Mouse (Mus musculus) heart, adult 2 months (tissue): ENCODE data around the gene Sbk2.

Source experiments
- CTCF ChIP-seq: fragments of 200-600 bp; IDR thresholded peaks from 2 replicates; pipeline ENCODE4 v1.8.1; 2022; ENCODE audit warnings: antibody characterized with exemption, mild to moderate bottlenecking, moderate library complexity
- EP300 ChIP-seq: fragments of 200-500 bp; IDR thresholded peaks from 2 replicates; pipeline ENCODE4 v1.6.1; 2011; ENCODE audit warnings: low read depth, low read length, control low read depth; ENCODE audit not compliant: insufficient read depth

- TF ChIP-seq CTCF: peak; percentile 13; the same call in 1 of the 2 replicates
- no peak for TF ChIP-seq EP300
These were observed 64.3 kb downstream of the Sbk2 start for GRCm38 (mm10) chr7:4899649-4900522.
